Mouse (Mus musculus): ENCODE measurements around the gene Dysf.

The Dysf gene

DNA sequence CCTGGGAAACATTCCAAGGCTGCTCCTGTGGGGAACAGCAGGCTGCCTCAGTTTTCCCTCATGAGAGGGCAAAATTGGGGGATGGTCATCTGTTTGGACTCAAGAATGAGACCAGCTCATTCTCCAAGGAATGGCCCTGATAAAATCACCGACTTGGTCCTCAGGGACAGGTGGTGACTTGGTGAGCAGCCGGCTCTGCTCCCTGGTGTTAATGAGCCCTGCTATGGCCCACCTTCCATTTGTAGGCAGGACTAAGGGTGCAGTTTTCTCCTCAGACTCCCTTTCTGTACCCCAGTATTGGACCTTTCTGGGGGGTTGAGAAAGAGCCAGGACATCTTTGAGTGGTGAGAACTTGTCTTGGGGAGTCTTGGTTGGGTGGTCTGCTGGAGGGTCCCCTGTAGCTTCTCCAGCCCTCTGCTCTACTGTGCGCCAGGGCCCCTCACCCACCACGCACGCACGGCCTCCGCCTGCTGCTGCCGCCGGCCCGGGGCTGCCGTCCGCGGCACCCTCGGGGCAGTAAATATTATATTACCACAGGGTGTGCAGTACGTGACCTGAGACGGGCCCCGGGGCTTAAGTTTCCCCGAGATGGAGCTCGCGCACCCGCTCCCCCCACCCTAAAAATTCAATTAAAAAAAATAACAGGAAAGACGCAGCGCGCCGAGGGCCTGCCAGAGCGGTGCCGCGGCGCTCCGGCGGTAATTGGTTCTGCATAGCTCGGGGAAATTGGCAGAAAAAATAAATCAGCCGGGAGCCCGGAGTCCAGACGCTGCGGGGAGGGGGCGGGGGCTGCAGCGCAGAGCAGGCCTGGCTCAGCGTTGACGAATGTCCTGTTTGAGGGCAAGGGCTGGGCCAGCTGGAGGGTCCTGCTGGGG is 97.0 kb downstream of the Dysf start:
- in situ Hi-C loops (cut with MboI; ENCODE audit: low sequenced_read_pairs): no loop called here

DNA sequence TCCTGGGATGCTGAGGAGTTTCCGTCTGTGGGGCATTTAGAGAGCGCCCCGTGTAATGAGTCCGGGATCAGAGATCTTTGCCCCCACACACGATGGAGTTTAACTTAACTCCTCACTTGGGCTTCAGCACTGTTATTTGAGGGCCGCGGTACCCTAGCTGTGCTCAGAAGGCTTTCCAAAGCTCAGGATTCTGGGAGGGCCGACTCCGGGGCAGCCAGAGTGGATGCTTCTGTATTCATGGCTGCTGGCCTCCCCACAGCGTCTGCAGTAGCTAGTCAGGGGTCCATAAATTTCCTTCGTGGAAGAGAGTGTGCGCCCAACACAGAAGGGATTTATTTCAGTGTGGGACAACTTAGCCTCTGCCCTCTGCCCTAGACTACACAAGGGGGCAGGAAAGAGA is 97.7 kb downstream of the Dysf start:
- in situ Hi-C loops (cut with MboI; ENCODE audit: low sequenced_read_pairs): no loop called here

DNA sequence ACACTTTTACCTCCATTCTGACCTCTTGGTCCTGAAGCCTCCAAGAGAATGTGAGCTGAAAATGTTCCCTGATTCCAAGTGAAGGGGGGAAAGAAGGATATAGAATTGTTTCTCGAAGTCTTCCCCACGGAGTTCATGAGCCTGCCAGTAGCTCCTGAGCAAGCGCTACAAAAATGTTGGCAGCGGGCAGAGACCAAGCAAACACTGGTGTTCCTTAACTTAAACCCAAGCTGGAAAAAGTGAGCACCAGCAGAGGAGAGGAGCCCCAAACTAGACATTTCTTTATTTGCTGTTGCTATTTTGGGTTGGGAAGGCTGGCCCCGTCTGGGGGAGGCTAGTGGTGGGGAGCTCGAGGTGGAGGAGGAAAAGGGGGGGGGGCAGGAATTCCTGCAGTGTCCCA is 102.0 kb downstream of the Dysf start:
- in situ Hi-C loops (cut with MboI; ENCODE audit: low sequenced_read_pairs): no loop called here

DNA sequence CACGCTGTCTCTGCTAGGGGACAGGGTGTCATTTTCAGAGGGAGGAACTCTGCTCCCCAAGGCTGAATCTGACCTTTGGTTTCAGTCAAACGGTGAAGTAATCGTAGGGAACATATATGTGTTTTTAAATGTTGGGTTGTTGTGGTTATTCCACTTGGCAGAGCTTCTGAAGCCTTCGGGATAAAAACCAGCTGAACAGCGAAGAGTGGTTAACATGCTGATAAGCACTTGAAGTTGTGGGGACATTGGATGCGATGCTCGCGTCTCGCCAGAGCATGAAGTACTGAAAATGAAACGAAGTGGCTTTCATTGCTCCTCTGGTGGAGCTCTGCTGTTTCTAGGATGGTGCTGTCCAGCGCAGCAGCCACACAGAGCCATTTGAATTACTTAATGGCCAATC is 102.7 kb downstream of the Dysf start:
- in situ Hi-C loops (cut with MboI; ENCODE audit: low sequenced_read_pairs): no loop called here

DNA sequence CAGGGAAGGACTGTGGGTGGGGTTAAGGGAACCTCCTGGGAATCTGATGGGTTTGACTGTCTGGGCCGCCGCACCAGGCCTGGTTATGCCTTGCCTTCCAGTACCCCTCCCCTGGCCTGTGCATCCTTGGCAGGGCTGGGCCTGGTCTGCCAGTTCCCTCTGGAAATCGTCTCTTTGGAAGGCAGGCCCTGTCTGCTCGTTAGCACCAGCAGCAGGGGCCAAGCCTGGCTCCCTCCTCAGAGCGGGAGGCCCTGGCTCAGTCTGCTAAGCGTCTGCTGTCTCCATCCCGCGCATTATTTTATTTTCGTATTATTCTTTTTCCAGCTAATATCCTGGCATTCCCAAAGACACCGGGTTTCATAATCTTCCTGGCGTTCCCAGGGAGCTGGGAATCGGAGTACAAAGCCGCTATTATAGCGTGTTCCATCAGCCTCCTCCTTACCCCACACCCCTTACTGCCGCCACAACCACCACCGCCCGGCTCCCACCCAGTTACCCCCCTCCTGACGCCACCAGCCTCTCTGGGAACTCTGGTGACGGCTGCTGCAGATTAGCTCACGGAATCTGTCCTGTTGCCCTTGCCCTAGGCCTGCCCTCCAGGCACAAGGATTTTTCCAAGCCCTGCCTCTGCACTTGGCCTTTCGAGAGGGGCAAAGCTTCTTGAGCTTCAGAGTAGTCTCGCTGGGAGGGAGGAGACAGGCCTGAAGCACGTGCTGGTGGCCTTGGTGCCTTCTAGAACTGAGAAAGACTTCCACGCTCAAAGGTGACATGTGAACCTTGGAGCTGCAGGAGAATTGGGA is 111.5 kb downstream of the Dysf start:
- in situ Hi-C loops (cut with MboI; ENCODE audit: low sequenced_read_pairs): no loop called here

DNA sequence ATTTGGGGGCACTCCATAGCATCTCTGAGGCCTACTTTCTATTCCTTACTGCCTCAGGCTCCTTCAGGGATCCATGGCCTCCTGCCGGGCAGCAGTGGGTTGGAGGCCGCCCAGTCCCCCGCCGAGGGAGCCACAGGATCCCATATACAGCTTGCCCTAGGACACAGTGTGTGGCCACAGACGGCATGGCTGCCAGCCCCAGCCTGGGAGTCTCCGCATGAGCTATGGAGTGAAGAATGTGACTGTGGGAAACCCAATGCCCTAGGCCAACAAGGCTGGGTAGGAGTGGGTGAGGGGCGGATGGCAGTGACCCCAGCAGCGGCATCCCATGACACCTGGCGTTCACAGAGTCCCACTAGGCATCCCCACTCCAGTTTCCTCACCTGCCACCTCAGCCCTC is 116.2 kb downstream of the Dysf start:
- in situ Hi-C loops (cut with MboI; ENCODE audit: low sequenced_read_pairs): no loop called here

DNA sequence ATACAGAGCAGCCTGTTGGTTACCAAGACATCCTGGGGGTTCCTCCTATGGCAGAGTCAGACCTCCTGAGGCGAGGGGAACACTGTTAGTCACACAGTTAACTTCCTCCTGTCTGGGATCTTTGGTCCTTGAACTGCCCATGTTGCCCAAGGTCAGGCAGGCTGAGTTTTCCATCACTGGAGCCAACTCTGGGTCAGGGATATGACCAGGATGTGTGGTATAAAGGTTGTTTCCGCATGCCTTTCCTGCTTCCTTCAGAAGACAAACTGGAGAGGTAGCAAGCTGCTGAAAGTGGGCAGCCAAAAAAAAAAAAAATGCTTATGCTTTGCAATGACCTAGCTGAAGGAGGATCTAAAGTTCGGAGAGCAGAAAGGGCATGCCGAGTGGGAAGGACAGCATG is 116.7 kb downstream of the Dysf start:
- in situ Hi-C loops (cut with MboI; ENCODE audit: low sequenced_read_pairs): no loop called here

DNA sequence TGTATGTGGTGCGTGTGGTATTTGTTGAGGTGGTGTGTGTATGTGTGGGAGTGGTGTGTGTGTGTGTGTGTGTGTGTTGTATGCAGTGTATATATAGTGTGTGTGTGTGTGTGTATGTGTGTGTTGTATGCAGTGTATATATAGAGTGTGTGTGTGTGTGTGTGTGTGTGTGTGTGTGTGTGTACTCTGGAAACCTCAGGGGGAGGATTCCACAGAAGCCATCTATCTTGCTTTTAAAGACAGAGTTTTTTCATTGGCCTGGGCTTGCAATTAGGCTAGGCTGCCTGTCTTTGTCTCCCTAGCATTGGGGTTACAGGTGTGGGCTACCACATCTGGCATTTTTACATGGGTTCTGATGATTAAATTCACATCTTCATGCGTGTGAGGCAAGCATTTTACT is 119.8 kb downstream of the Dysf start:
- in situ Hi-C loops (cut with MboI; ENCODE audit: low sequenced_read_pairs): no loop called here

DNA sequence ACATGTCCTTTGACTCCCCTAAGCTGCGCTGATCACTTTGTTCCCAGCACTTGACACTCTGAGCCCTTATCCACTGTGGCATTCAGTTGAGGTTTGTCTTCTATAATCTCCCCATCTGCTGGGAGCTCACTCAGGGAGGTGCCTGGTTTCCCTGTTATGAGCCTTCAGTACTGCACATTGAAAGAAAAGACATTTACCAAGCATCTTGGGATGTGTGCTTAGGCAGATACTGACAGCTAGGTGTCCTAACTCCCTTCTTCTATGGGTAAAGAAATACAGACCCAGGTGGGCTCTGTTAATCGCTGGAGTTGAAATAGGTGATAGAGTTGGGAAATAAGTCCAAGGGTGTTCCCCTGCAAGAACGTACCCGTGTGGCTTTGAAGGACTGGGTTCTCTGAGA is 122.5 kb downstream of the Dysf start:
- in situ Hi-C loops (cut with MboI; ENCODE audit: low sequenced_read_pairs): no loop called here

DNA sequence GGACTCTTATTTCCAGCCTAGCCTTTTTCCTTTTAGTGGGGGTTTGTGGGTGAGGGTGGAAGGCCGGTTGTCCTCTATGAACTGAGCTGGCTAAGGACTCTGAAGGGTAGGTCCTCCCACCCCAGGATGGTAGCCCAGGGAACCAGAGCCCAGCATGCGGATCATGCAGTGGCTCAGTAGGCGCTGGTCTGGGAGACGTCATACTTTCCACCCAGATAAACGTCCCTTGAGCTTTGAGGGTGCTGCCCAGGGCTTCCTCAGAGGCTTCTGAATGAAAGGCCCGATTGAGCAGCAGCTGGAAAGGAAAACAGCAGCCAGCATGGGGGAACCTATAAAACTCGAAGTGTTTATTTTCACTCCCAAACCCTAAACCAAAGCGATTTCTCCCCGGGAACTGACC is 123.1 kb downstream of the Dysf start:
- in situ Hi-C loops (cut with MboI; ENCODE audit: low sequenced_read_pairs): no loop called here

DNA sequence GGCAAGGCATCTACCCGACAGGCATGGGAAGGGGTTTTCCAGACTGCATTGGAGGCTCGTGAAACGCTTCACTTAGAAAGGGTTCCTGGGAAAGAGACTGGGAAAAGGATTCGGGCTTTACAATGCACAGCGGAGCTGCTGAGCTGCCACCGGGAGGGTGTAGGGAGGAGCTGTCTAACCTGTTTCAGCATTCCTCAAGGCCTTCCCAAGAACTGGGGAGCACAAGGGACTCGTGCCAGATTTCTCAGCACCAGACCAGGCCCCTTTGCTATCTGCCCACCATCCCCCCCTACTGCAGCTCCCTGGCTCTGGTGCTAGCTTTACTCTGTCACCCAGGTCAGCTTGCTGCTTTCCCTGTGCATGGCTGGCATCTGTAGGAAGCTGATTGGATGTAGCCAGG is 124.7 kb downstream of the Dysf start:
- in situ Hi-C loops (cut with MboI; ENCODE audit: low sequenced_read_pairs): no loop called here

DNA sequence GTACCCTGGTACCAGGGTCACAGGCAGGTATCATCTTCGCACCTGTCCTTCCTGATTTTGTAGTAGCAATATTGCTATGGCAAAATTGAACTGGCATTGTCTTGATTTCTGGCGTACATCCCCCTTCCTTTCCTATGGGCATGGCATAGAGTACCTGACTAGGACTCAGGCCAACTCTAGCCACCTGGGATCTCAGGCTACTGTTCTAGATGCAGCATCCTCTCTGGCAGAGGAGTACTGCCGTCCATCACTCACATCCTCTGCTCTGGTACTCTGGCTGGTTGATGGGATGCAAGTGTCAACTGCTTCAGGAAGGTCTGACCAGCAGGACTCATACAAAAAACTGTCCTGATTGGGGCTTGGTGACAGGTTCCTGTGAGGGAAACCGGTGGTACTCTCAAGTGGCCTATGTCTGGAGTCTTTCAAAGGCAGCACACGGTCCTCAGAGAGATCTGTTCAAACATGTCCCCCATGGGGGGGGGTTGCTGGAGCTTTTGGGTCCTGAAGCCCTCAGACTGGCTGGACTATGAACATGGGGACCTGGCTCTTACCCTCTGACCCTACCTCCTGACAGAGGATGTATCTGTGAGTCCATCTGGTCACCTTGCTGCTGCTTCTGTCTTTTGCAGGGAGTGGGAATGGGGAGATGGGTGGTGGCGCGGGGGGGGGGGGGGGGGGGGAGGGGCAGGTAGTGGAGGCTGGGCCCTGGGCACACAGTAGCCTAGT is 125.8 kb downstream of the Dysf start:
- in situ Hi-C loops (cut with MboI; ENCODE audit: low sequenced_read_pairs): no loop called here

DNA sequence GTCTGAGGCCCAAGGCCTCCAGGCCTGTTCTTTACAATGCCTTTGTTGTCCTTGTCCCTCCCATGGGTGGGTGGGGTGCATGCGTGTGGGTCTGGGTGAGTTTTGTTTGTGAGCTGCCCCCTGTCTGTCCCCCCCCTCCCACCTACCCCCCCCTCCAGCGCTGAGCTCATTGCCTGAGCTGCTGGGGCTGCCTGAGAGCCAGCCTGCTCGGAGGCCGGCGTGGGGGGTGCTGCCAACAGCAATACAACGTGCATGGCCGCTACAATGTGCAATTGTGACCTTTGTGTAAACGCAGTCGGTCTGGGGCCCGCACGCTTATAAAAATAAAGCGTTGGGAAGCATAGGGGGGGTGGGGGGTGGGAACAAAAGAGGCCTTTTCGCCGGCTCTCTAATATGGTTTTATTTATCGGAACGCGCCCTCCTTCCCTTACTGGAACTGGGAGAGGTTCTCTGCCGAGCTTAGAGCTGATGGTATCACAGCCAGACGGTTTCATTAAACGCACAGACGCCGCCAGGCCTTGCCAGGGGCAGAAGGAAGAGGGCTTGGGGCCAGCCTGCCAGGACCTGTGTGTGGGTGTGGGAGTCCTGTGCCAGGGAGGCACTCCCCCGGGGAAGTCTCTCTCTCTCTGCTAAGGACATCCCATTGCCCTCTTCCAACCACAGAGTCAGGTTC is 126.5 kb downstream of the Dysf start:
- in situ Hi-C loops (cut with MboI; ENCODE audit: low sequenced_read_pairs): no loop called here

DNA sequence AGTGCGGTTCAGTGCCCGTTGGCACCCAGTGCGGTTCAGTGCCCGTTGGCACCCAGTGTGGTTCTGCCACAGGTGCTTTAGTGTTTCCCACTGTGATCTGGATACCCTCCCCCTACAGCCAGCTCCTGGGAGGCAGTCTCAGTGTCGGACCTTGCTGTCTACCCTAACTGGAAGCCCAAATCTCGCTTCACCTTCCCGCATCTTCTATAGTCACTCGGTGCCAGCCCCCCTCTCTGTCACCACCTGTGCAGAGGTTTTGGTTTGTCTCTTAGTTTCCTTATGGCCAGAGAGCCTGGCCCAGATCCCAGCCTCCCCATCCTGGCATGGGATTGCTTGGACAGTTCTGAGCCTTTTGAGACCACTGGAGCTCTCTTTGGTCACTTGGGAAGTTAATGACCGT is 127.3 kb downstream of the Dysf start:
- in situ Hi-C loops (cut with MboI; ENCODE audit: low sequenced_read_pairs): no loop called here

DNA sequence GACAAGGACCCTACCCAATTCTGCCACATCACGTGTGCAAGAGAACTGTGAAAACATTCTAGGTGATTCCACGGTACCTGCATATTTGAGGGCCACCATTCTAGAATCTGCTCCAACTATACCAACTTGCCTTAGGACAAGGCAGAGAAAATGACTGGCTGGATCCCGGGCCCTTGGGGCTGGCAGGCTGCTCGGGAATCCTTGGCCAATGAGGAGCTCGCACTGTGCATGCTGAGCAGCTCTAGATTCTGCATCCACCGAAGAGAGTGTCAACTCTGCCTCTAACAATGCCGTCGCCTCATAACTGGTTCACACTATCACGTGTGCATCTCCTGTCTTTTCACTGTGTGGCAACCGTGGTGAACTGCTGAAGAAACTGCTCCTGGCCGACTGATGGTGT is 128.0 kb downstream of the Dysf start:
- in situ Hi-C loops (cut with MboI; ENCODE audit: low sequenced_read_pairs): no loop called here

DNA sequence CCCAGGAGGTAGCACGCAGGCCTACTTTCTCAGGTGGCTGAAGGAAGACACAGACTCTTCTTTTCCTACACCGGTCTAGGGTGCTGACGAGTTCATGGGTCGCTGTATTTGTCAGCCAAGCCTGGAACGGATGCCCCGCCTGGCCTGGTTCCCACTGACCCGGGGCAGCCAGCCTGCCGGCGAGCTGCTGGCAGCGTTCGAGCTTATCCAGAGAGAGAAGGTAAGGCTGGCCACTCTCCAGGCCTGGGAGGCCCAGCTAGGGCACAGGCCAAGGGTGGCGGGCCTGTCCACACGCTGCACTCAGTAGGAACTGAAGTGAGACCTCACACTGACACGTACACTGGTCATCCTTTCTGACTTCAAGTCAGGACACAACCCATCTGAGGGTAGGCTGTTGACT is 131.5 kb downstream of the Dysf start:
- in situ Hi-C loops (cut with MboI; ENCODE audit: low sequenced_read_pairs): no loop called here

DNA sequence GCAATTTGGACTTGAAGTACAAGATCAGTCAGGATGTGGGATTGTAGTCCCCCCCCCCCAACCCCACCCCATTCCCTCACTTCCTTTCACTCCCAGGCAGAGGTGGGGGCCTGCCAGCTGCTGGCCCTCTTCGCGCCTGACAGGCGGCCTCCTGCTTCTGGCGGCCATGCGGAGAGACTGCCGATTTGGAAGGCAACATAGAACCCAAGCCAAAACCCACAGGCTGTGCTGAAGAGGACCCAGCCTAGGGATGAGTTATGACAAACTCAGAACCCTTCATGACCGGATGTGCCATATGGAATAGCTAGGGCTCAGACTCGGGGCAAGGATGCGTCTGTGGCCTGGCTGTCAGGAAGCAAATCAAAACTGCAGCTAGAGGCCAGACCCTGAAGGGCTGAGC is 134.1 kb downstream of the Dysf start:
- in situ Hi-C loops (cut with MboI; ENCODE audit: low sequenced_read_pairs): no loop called here

DNA sequence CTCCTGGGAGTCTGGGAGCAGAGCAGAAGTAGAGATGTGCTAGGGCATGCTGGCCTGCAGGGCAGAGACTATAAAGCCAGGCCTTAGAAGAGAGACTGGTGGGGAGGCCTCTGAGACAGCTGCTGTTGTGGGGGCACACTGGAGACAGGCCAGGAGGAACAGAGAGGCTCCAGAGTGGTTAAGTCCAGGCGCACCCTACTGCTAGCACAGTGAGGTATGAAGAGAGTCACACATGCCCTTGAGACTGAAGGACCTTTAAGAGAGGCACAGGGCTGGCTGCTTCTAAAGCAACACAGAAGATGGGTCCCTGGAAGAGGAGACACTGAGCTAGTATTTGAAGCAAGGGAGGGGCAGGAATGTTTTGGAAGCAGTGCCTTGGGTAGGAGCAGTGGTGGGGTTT is 134.9 kb downstream of the Dysf start:
- in situ Hi-C loops (cut with MboI; ENCODE audit: low sequenced_read_pairs): no loop called here

DNA sequence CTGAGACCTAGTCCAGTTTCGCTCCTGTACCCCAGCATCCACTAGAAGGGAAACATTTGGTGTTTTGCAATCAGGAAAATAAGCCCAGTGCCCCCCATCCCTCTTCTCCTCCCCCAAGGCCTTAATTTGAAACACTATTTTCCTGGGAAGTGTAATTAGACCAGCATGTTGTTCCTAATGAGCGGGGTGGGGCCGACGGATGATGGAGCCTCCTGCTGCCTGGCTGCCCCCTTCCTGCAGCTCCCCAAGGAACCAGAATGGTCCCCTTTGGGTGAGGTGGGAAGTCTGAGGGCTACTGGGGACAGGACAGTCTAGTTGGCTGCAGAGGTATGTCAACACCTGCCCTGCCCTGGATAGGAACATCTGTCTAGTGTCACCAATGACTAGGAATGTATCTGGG is 136.0 kb downstream of the Dysf start:
- in situ Hi-C loops (cut with MboI; ENCODE audit: low sequenced_read_pairs): no loop called here

DNA sequence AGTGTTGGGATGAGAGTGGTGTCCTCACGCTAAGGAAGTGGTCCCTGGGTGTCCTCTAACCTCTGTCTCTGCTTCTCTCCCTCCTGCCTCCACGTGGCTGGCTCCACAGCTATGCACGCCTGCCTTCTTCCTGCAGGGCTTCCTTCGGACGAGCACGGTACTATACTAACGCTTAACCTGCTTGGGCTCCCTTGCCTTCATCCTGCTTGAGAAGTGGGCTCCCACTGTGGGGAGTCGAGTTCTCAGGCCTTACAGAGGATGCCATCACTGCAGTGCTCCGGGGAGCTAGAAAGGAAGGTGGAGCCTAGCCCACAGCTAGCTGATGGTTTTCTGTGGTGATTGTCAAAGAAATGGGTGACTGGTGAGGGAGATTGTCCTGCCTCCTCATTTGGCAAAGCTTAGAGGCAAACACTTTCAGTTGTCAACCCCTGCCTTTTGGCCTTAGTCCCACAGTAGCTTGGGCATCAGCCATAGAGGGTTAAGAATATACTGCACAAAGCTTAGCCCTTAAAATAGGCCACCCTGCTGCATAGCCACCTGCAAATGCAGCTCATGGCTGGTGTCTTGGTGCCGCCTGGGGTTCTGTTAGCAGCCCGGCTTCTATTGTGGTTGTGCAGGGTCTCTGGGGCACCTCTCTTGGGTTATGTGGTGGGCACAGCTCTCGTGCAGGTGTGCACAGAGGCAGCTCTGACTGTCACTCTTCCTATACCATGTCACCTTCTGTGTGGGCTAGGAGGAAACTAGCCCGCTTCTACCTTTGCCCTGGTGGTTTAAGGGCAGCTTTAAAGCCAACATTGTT is 139.0 kb downstream of the Dysf start:
- in situ Hi-C loops (cut with MboI; ENCODE audit: low sequenced_read_pairs): no loop called here
